ENCODE assay signal across 22 mouse cellular contexts in the genomic region with DNA sequence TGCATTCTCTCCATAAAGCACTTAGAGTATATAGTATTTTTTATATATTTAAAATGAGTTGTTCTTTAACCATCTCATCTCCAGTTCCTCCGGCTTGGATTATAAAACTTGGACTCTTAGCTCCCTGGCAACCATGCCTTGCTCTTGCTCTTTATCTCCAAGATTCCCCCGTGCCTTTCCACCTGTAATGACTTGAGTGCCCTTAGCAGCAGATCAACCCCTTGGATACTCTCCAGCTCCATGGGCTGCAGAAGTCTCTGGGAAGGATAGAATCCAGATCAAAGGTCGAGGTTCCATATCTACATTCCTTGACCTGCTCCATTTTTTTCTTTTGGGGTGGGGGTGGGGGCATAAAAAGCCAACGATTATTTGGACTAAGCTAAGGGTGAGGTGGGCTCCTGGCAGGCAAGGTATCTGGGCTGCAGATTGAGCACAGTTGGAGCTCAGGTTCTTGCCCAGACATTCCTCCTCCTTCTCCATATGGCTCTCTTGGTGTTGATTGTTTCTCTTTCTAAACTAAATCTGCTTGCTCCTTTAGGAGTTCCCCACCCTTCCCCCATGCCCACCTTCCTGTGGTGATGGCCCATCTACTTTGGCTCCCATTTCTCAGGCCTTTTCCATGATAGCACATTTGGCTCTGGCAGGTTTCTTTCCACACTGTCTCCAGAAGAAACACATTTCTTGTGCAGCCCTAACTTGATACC.
A peak's percentile ranks its signal among the peaks of the same experiment; 100 is the strongest.
DNase-seq lines count a peak whose midpoint lies in the region; ATAC-seq and TF ChIP-seq lines count a peak whose summit lies in the region.
"Had no signal": no experiment of that assay in that cellular context is flagged by ENCODE, and none has a peak within 500 bp of the region (broad histone marks: within the 10 kb centered on the region; RNA-seq: fewer than 3 reads in every experiment).

No protein-coding gene starts in this region.

- DNase-seq in kidney, adult 2 months, result peak; percentile 4
- DNase-seq in brain, embryonic 14.5 days (ENCODE audit: low read depth), result peak; percentile 15
- peak; percentile 79 for DNase-seq in cerebellum, adult 8-10 months
- peak; percentile 83 to 85 for DNase-seq in cerebellum, postnatal 36 days
- no peak for DNase-seq in urinary bladder, postnatal 14 days (ENCODE audit: low spot score)
- DNase-seq: gastrocnemius, postnatal 10 days; kidney, adult 11 months; layer of hippocampus, adult 9-11 months; thymus, adult 2 months; thymus, postnatal 4 days had no signal

- H3K27ac ChIP-seq in kidney, adult 2 months (ENCODE audit: insufficient read depth, low read depth, low read length), result no peak overlapping the region
- H3K27ac ChIP-seq in kidney, embryonic 16.5 days (ENCODE audit: low read length), result no peak overlapping the region
- H3K27ac ChIP-seq in heart, embryonic 12.5 days (ENCODE audit: poor library complexity, severe bottlenecking), result no peak overlapping the region
- H3K27ac ChIP-seq: embryonic facial prominence, embryonic 13.5 days; heart, embryonic 10.5 days; kidney, postnatal 0 days; macrophage; neural tube, embryonic 15.5 days; stomach, postnatal 0 days had no signal

- H3K36me3 ChIP-seq in kidney, adult 2 months (ENCODE audit: control insufficient read depth, insufficient read depth, low read length), result no peaks in the 10 kb centered on the region
- H3K36me3 ChIP-seq in kidney, embryonic 16.5 days (ENCODE audit: insufficient read depth, low read length), result no peaks in the 10 kb centered on the region
- H3K36me3 ChIP-seq in heart, embryonic 12.5 days, result no peaks in the 10 kb centered on the region
- H3K36me3 ChIP-seq: embryonic facial prominence, embryonic 13.5 days; heart, embryonic 10.5 days; neural tube, embryonic 15.5 days had no signal

- H3K9ac ChIP-seq in kidney, embryonic 16.5 days (replicated peaks; ENCODE audit: low read length), result no peak overlapping the region
- no peak overlapping the region for H3K9ac ChIP-seq in heart, embryonic 12.5 days
- H3K9ac ChIP-seq: embryonic facial prominence, embryonic 13.5 days; neural tube, embryonic 15.5 days had no signal

- no peak overlapping the region for H3K4me3 ChIP-seq in kidney, adult 2 months (ENCODE audit: insufficient read depth, low read depth, low read length)
- H3K4me3 ChIP-seq in kidney, embryonic 16.5 days (ENCODE audit: low read length), result no peak overlapping the region
- no peak overlapping the region for H3K4me3 ChIP-seq in heart, embryonic 12.5 days
- H3K4me3 ChIP-seq: embryonic facial prominence, embryonic 13.5 days; heart, embryonic 10.5 days; neural tube, embryonic 15.5 days had no signal

- WGBS in kidney, adult 2 months, result 73% methylated on average over 4 of the region's 4 CpGs
- 74% methylated on average over 4 of the region's 4 CpGs for WGBS in kidney, embryonic 16.5 days
- WGBS in heart, embryonic 12.5 days, result 51% methylated on average over 4 of the region's 4 CpGs

- H3K9me3 ChIP-seq in kidney, embryonic 16.5 days (ENCODE audit: low read length), result no peaks in the 10 kb centered on the region
- H3K9me3 ChIP-seq in heart, embryonic 12.5 days (replicated peaks), result no peaks in the 10 kb centered on the region
- H3K9me3 ChIP-seq: embryonic facial prominence, embryonic 13.5 days; heart, embryonic 10.5 days; neural tube, embryonic 15.5 days had no signal

- H3K27me3 ChIP-seq in kidney, adult 2 months (replicated peaks; ENCODE audit: control insufficient read depth, insufficient read depth, low read length), result 0 out of 2 replicates have a peak, but pooled peaks cover 1% of the 10 kb centered on the region
- no peaks in the 10 kb centered on the region for H3K27me3 ChIP-seq in kidney, embryonic 16.5 days (ENCODE audit: insufficient read depth, low read length)
- H3K27me3 ChIP-seq in heart, embryonic 12.5 days (replicated peaks), result no peaks in the 10 kb centered on the region
- H3K27me3 ChIP-seq: embryonic facial prominence, embryonic 13.5 days; neural tube, embryonic 15.5 days had no signal

- H3K4me2 ChIP-seq in kidney, embryonic 16.5 days (replicated peaks; ENCODE audit: low read depth, low read length), result no peak overlapping the region
- H3K4me2 ChIP-seq in heart, embryonic 12.5 days, result no peak overlapping the region
- H3K4me2 ChIP-seq: embryonic facial prominence, embryonic 13.5 days; neural tube, embryonic 15.5 days had no signal

- no peak for ATAC-seq in kidney, embryonic 16.5 days (ENCODE audit: low FRiP score, low TSS enrichment)
- ATAC-seq in heart, embryonic 12.5 days (ENCODE audit: insufficient number of reproducible peaks, low FRiP score), result no peak
- ATAC-seq: CD4-positive, CD25-positive, alpha-beta regulatory T cell, adult 4 months; forebrain, embryonic 14.5 days; hindbrain, embryonic 16.5 days; Patski had no signal

- TF ChIP-seq CTCF in kidney, adult 2 months (conservative IDR thresholded peaks at IDR 0.05; ENCODE audit: insufficient read depth, insufficient read length, low read depth, low read length), result no peak
- no peak for TF ChIP-seq CTCF in brain, embryonic 14.5 days (IDR thresholded peaks at IDR 0.05; ENCODE audit: borderline replicate concordance, extremely low read depth, insufficient read depth, insufficient read length)

- TF ChIP-seq POLR2A in kidney, adult 2 months (IDR thresholded peaks at IDR 0.05; ENCODE audit: low read depth, low read length), result no peak
- no peak for TF ChIP-seq POLR2A in brain, embryonic 14.5 days (IDR thresholded peaks at IDR 0.05; ENCODE audit: borderline replicate concordance, extremely low read depth, insufficient read depth, insufficient read length, poor library complexity, severe bottlenecking)

- H3K4me1 ChIP-seq in kidney, adult 2 months (ENCODE audit: control insufficient read depth, insufficient read depth, low read length), result no peaks in the 10 kb centered on the region
- H3K4me1 ChIP-seq in kidney, embryonic 16.5 days (ENCODE audit: insufficient read depth, low read length), result no peaks in the 10 kb centered on the region
- H3K4me1 ChIP-seq in heart, embryonic 12.5 days (replicated peaks), result 0 out of 2 replicates have a peak, but pooled peaks cover 2% of the 10 kb centered on the region
- H3K4me1 ChIP-seq: embryonic facial prominence, embryonic 13.5 days; neural tube, embryonic 15.5 days had no signal
